ENCODE assay signal across 12 mouse cellular contexts in the genomic region with DNA sequence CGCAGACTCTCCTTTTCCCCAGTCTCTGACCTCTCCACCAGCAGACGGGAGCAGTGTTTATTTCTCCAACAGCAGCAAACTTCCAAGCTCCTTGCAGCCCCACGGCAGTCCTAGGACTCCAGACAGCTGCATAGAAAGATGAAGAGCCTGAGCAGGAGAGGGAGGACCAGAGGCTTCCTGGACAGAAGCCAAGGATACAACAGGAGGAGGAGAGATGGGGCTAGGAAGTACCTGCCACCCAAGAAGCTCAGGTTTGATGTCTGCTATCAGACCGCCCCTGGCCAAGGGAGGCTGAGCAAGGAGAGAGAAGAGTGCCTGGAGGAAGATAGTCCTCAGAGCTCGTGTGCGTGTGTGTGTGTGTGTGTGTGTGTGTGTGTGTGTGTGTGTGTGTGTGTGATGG. TPM values are rescaled to one million over a fixed set of nuclear protein-coding genes. Genes with fewer than 3 reads are reported as not detected.
A peak's percentile ranks its signal among the peaks of the same experiment; 100 is the strongest.
DNase-seq lines count a peak whose midpoint lies in the region; ATAC-seq and TF ChIP-seq lines count a peak whose summit lies in the region.
"Had no signal": no experiment of that assay in that cellular context is flagged by ENCODE, and none has a peak within 500 bp of the region (broad histone marks: within the 10 kb centered on the region; RNA-seq: fewer than 3 reads in every experiment).

No protein-coding gene starts in this region.

- no peak for TF ChIP-seq CTCF in lung, postnatal 0 days (IDR thresholded peaks at IDR 0.05)
- no peak for TF ChIP-seq CTCF in midbrain, postnatal 0 days (IDR thresholded peaks at IDR 0.05)

- H3K4me3 ChIP-seq in heart, embryonic 16.5 days (ENCODE audit: low read length): no peak overlapping the region
- no peak overlapping the region for H3K4me3 ChIP-seq in lung, postnatal 0 days (ENCODE audit: low read depth, low read length)
- H3K4me3 ChIP-seq in intestine, embryonic 14.5 days (ENCODE audit: low read depth, low read length): no peak overlapping the region
- no peak overlapping the region for H3K4me3 ChIP-seq in midbrain, postnatal 0 days (ENCODE audit: low read depth, low read length)

- H3K27me3 ChIP-seq in heart, embryonic 16.5 days (ENCODE audit: control insufficient read depth, insufficient read depth, low read length): no peaks in the 10 kb centered on the region
- H3K27me3 ChIP-seq in lung, postnatal 0 days (replicated peaks; ENCODE audit: insufficient read depth, low read length): no peaks in the 10 kb centered on the region
- no peaks in the 10 kb centered on the region for H3K27me3 ChIP-seq in intestine, embryonic 14.5 days (replicated peaks; ENCODE audit: control insufficient read depth, insufficient read depth, low read length)
- H3K27me3 ChIP-seq in midbrain, postnatal 0 days (ENCODE audit: insufficient read depth, low read length): no peaks in the 10 kb centered on the region

- H3K4me1 ChIP-seq in heart, embryonic 16.5 days (ENCODE audit: control insufficient read depth, insufficient read depth, low read length): peaks cover 12% of the 10 kb centered on the region
- H3K4me1 ChIP-seq in lung, postnatal 0 days (ENCODE audit: insufficient read depth, low read depth, low read length): peaks cover 18% of the 10 kb centered on the region
- H3K4me1 ChIP-seq in intestine, embryonic 14.5 days (replicated peaks; ENCODE audit: control insufficient read depth, insufficient read depth, low read length): peaks cover 5% of the 10 kb centered on the region; the same call in 1 of the 2 replicates
- no peaks in the 10 kb centered on the region for H3K4me1 ChIP-seq in midbrain, postnatal 0 days (ENCODE audit: insufficient read depth, low read length)

- no peak for TF ChIP-seq EP300 in lung, postnatal 0 days (IDR thresholded peaks at IDR 0.05)

- intact Hi-C loops in heart, postnatal 10 days (cut with DNase I): no loop called here

- peak overlapping the region; percentile 14; the same call in 1 of the 2 replicates for H3K4me2 ChIP-seq in heart, embryonic 16.5 days (ENCODE audit: low read depth, low read length)
- no peak overlapping the region for H3K4me2 ChIP-seq in lung, postnatal 0 days (replicated peaks; ENCODE audit: low read depth, low read length)
- peak overlapping the region; percentile 14; the same call in 1 of the 2 replicates for H3K4me2 ChIP-seq in intestine, embryonic 14.5 days (ENCODE audit: low read length)
- no peak overlapping the region for H3K4me2 ChIP-seq in midbrain, postnatal 0 days (ENCODE audit: low read depth, low read length, poor library complexity, severe bottlenecking)

- no peaks in the 10 kb centered on the region for H3K36me3 ChIP-seq in heart, embryonic 16.5 days (ENCODE audit: control insufficient read depth, insufficient read depth)
- no peaks in the 10 kb centered on the region for H3K36me3 ChIP-seq in lung, postnatal 0 days (ENCODE audit: insufficient read depth, low read length)
- no peaks in the 10 kb centered on the region for H3K36me3 ChIP-seq in intestine, embryonic 14.5 days (ENCODE audit: control insufficient read depth, insufficient read depth, low read length)
- H3K36me3 ChIP-seq in midbrain, postnatal 0 days (ENCODE audit: insufficient read depth, low read length): no peaks in the 10 kb centered on the region

- peak overlapping the region; percentile 44 for H3K27ac ChIP-seq in heart, embryonic 16.5 days (ENCODE audit: low read length)
- H3K27ac ChIP-seq in lung, postnatal 0 days (ENCODE audit: low read length): peak overlapping the region; percentile 34
- peak overlapping the region; percentile 19 for H3K27ac ChIP-seq in intestine, embryonic 14.5 days (ENCODE audit: low read depth)
- H3K27ac ChIP-seq in midbrain, postnatal 0 days (ENCODE audit: low read depth, low read length): no peak overlapping the region

- no peak for DNase-seq in heart, postnatal 10 days
- DNase-seq in lung, postnatal 0 days (ENCODE audit: low spot score): no peak
- DNase-seq in lung, postnatal 14 days: no peak
- DNase-seq in intestine, embryonic 14.5 days (ENCODE audit: low spot score): peak; percentile 63
- DNase-seq in midbrain, postnatal 0 days (ENCODE audit: low spot score): no peak
- DNase-seq in spleen, adult 18-20 months: no peak
- DNase-seq: cerebellum, adult 8-10 months; lung, postnatal 4 days had no signal

- ATAC-seq in heart, embryonic 16.5 days (replicated peaks; ENCODE audit: extremely low read depth, insufficient read depth, low FRiP score): no peak
- no peak for ATAC-seq in lung, postnatal 0 days
- ATAC-seq in intestine, embryonic 14.5 days (replicated peaks; ENCODE audit: low FRiP score, low TSS enrichment, low read depth): peak; percentile 72
- 0 out of 2 replicates have a peak, but pooled peaks have one; percentile 15 for ATAC-seq in midbrain, postnatal 0 days (ENCODE audit: low FRiP score)

- no peak overlapping the region for H3K9ac ChIP-seq in heart, embryonic 16.5 days (ENCODE audit: low read length)
- no peak overlapping the region for H3K9ac ChIP-seq in lung, postnatal 0 days (replicated peaks; ENCODE audit: low read depth)
- H3K9ac ChIP-seq in intestine, embryonic 14.5 days (ENCODE audit: low read length): no peak overlapping the region
- H3K9ac ChIP-seq in midbrain, postnatal 0 days (replicated peaks; ENCODE audit: low read length, poor library complexity, severe bottlenecking): no peak overlapping the region

- no peaks in the 10 kb centered on the region; the same call in 1 of the 2 replicates for H3K9me3 ChIP-seq in heart, embryonic 16.5 days (replicated peaks; ENCODE audit: control insufficient read depth, low read length)
- no peaks in the 10 kb centered on the region for H3K9me3 ChIP-seq in lung, postnatal 0 days (ENCODE audit: low read length)
- no peaks in the 10 kb centered on the region for H3K9me3 ChIP-seq in intestine, embryonic 14.5 days (ENCODE audit: control insufficient read depth, low read length)
- H3K9me3 ChIP-seq in midbrain, postnatal 0 days (ENCODE audit: low read length): no peaks in the 10 kb centered on the region

- 24% methylated on average over 5 of the region's 6 CpGs for WGBS in heart, embryonic 16.5 days
- 21% methylated on average over 4 of the region's 6 CpGs for WGBS in lung, postnatal 0 days
- WGBS in intestine, embryonic 14.5 days: 16% methylated on average over 6 of the region's 6 CpGs
- WGBS in midbrain, postnatal 0 days: 47% methylated on average over 6 of the region's 6 CpGs

RNA-seq across cellular contexts. Expression of gene Spdye4c, which starts 41.0 kb away (rescaled TPM):
- polyA plus RNA-seq in heart, embryonic 16.5 days (2015; fragmentation: Nextera tagmentation; extraction: Ambion mirVana): not detected in 2 replicates
- not detected for total RNA-seq in heart, postnatal 10 days (2021)
- not detected in 2 replicates for polyA plus RNA-seq in lung, postnatal 0 days (2015; fragmentation: Nextera tagmentation; extraction: Ambion mirVana)
- polyA plus RNA-seq in intestine, embryonic 14.5 days (2014; fragmentation: Nextera tagmentation; extraction: Ambion mirVana): not detected in 2 replicates
- total RNA-seq in midbrain, postnatal 0 days (2014; rRNA removed): not detected in 2 replicates
- polyA plus RNA-seq in midbrain, postnatal 0 days (2015; fragmentation: Nextera tagmentation; extraction: Ambion mirVana): not detected in 2 replicates
- total RNA-seq: left cerebral cortex, postnatal 10 days had no signal
- polyA plus RNA-seq: heart, postnatal 0 days; large intestine, adult 2 months had no signal

Comparison
In these comparisons a context has a peak if more than half of its experiments do, and no peak if none do; other contexts are left out.
1. ATAC-seq: peak in intestine, embryonic 14.5 days (single experiment) and midbrain, postnatal 0 days (single experiment); none in heart, embryonic 16.5 days (single experiment) and lung, postnatal 0 days (single experiment).
2. H3K4me2 ChIP-seq: peak in heart, embryonic 16.5 days (single experiment) and intestine, embryonic 14.5 days (single experiment); none in lung, postnatal 0 days (single experiment) and midbrain, postnatal 0 days (single experiment).